Mouse (Mus musculus): ENCODE data around the gene Cwc25. TPM values are rescaled to one million over a fixed set of nuclear protein-coding genes. Genes with fewer than 3 reads are reported as not detected.
A peak's percentile ranks its signal among the peaks of the same experiment; 100 is the strongest.
"Not testable (repeated sequence)": the region's sequence is repeated elsewhere in the genome, so short reads cannot be mapped to it uniquely, and the experiment has no call there.

The Cwc25 gene
- polyA plus RNA-seq, 1 experiment from 2014 or later, result 13.2 TPM

DNA sequence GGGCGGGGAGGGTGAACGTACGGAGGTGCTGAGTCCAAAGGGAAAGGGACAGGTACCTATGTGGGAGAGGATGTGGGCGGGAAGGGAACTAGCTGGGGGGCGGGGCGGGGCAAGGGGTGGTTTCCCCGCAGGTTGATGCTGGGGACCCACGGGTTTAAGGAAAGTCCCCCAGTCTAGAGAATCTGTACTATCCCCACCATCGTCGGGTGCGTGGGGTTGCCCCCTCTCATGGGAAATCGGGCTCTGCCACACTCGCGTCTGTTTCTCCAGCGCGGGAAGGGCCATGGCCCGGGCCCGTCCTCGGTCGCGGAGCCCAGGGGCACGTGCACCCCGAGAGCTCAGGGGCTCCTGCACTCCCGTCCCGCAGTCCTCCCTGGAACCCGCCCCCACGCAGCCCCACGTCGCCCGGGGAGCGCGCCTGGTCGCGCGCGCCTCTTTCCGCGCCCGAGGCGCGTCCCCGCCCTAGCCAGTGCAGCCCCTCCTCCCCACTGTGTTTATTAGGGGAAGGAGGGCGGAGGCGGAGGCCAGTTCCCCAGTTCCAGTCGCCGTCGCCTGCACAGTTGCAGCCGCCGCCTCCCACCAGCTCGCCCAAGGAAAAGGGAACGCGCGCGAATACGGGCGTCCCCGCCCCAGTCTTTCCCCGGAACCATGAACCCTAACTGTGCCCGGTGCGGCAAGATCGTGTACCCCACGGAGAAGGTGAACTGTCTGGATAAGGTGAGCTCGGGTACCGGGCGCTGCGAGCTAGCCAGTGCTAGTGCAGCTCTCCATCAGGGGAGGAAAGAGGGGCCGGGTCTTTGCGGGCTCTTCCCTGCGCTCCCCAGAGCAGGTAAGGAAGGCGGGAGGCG, 33.0 kb upstream of the Cwc25 start:
- peaks cover 23% of the 10 kb centered on the region for H3K4me1 ChIP-seq (ENCODE audit: insufficient read depth, low read depth, low read length)
- under 1% methylated on average over 59 of the region's 71 CpGs for WGBS
- H3K9ac ChIP-seq (replicated peaks; ENCODE audit: low read depth), result peak overlapping the region; percentile 74
- H3K36me3 ChIP-seq (ENCODE audit: insufficient read depth, low read length), result no peaks in the 10 kb centered on the region
- H3K27ac ChIP-seq (ENCODE audit: low read length), result peak overlapping the region; percentile 88
- ATAC-seq (peak; percentile 84), DNase-seq (ENCODE audit: low spot score) (peak; percentile 89)
- H3K9me3 ChIP-seq (ENCODE audit: low read length), result no peaks in the 10 kb centered on the region
- H3K27me3 ChIP-seq (replicated peaks; ENCODE audit: insufficient read depth, low read length), result no peaks in the 10 kb centered on the region
- peak overlapping the region; percentile 73 for H3K4me3 ChIP-seq (ENCODE audit: low read depth, low read length)
- TF ChIP-seq CTCF (IDR thresholded peaks at IDR 0.05), result no peak
- no peak for TF ChIP-seq EP300 (IDR thresholded peaks at IDR 0.05)
- H3K4me2 ChIP-seq (replicated peaks; ENCODE audit: low read depth, low read length), result peak overlapping the region; percentile 78

DNA sequence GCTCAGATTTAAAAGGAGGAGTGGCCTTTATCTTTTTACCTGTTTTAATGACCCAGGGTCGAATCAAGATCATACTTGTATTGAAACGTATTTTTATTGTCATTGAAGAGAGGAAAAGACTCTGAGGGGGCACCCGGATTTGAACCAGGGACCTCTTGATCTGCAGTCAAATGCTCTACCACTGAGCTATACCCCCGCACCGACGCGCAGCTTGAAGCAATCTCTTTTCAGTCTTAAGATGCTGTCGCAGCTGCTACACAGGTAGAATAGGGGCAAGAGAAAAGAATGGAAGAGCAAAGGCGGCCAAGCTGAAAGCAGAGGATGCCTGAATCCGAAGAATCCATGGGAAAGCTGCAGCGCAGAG, 32.4 kb upstream of the Cwc25 start, which contains the start of gene Lasp1:
Lasp1 (plus strand) TSS at position 219 of the 364 bp plus-strand sequence.
- WGBS, result under 1% methylated on average over 11 of the region's 11 CpGs
- peak; percentile 27 for ATAC-seq
- TF ChIP-seq EP300 (IDR thresholded peaks at IDR 0.05) (no peak), CTCF (IDR thresholded peaks at IDR 0.05) (no peak)
- Histone ChIP-seq H3K4me3 (ENCODE audit: low read depth, low read length) (peak within 1 kb of the TSS; percentile 73), H3K9ac (replicated peaks; ENCODE audit: low read depth) (peak within 1 kb of the TSS; percentile 74), H3K36me3 (ENCODE audit: insufficient read depth, low read length) (no peaks in the 10 kb centered on the region), H3K9me3 (ENCODE audit: low read length) (no peaks in the 10 kb centered on the region), H3K4me2 (replicated peaks; ENCODE audit: low read depth, low read length) (peak within 1 kb of the TSS; percentile 78), H3K27me3 (replicated peaks; ENCODE audit: insufficient read depth, low read length) (no peaks in the 10 kb centered on the region), H3K4me1 (ENCODE audit: insufficient read depth, low read depth, low read length) (peaks cover 16% of the 10 kb centered on the region), H3K27ac (ENCODE audit: low read length) (peak within 1 kb of the TSS; percentile 88)
- DNase-seq (ENCODE audit: low spot score), result peak; percentile 77

DNA sequence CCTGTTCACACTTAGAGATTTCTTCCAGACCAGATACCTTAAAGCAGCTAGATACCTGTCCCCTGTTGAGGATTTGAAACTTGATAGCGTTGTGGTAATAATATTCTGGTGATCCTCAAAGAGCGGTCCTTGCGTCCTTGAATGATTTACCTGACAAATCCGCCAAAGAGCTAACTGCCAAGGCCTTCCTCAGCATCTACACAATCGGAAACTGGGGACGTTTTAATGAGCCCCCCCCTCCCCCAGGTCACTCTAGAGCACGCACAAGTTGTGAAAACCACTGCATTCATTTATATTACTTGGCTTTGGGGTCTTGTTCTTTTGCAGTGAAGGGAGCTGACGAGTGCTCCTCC, 31.7 kb upstream of the Cwc25 start:
- Histone ChIP-seq H3K9ac (replicated peaks; ENCODE audit: low read depth) (no peak overlapping the region), H3K9me3 (ENCODE audit: low read length) (no peaks in the 10 kb centered on the region), H3K4me3 (ENCODE audit: low read depth, low read length) (no peak overlapping the region), H3K4me2 (replicated peaks; ENCODE audit: low read depth, low read length) (no peak overlapping the region; the same call in 1 of the 2 replicates), H3K36me3 (ENCODE audit: insufficient read depth, low read length) (no peaks in the 10 kb centered on the region), H3K27me3 (replicated peaks; ENCODE audit: insufficient read depth, low read length) (no peaks in the 10 kb centered on the region), H3K4me1 (ENCODE audit: insufficient read depth, low read depth, low read length) (peaks cover 14% of the 10 kb centered on the region), H3K27ac (ENCODE audit: low read length) (no peak overlapping the region)
- no peak for DNase-seq (ENCODE audit: low spot score)
- no peak for ATAC-seq
- 55% methylated on average over 8 of the region's 8 CpGs for WGBS
- TF ChIP-seq EP300 (IDR thresholded peaks at IDR 0.05), result no peak
- TF ChIP-seq CTCF (IDR thresholded peaks at IDR 0.05), result no peak

DNA sequence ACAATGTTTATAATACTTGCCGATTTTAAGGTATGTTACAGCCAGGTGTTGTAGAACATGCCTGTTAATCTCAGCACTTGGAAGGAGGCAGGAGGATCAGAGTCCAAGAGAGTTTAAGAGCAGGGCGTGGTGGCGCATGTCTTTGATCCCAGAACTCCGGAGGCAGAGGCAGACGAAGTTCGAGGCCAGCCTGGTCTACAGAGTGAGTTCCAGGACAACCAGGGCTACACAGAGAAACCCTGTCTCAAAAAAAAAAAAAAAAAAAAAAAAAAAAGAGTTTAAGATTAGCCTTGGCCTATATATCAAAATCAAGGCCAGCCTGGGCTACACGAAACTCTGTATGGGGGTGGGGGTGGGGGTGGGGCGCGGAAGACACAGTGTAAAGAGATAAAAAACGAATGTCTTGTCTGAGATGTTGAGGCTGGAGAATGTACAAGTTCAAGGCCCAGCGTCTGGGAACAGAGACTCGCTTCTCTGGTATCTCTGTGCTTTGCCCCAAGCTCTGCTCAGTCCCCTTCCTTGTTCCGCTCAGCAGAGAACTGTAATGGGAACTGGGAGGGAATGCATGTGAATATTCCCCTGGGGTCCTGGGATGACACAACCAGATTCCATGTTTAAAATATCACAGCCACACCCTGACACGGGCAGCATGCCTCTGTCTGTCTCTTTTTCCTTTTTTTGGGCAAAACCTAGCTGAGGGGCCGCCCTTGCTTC, 31.2 kb upstream of the Cwc25 start:
- ATAC-seq, result no peak
- WGBS, result 61% methylated on average over 15 of the region's 15 CpGs
- TF ChIP-seq EP300 (IDR thresholded peaks at IDR 0.05), result no peak
- TF ChIP-seq CTCF (IDR thresholded peaks at IDR 0.05), result no peak

DNA sequence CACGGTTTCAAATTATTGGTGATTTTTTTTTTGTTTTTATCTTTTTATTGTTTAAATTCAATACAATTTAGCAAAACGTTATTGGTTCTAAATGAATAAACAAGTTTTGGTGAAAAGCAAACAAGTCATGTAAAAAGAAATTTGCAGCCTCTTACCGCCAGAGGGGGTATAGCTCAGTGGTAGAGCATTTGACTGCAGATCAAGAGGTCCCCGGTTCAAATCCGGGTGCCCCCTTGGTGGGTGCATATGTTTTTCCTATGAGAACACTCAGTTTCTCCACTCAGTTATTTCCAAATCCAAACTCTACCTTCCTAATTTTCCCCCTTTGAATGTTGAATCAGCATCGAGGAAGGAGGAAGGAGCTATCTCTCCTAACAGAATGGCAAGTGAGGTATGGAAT, 30.6 kb upstream of the Cwc25 start:
- no peak overlapping the region for H3K4me2 ChIP-seq (replicated peaks; ENCODE audit: low read depth, low read length)
- peaks cover 11% of the 10 kb centered on the region for H3K4me1 ChIP-seq (ENCODE audit: insufficient read depth, low read depth, low read length)
- H3K9ac ChIP-seq (replicated peaks; ENCODE audit: low read depth), result no peak overlapping the region
- ATAC-seq, result no peak
- H3K36me3 ChIP-seq (ENCODE audit: insufficient read depth, low read length), result no peaks in the 10 kb centered on the region
- no peaks in the 10 kb centered on the region for H3K9me3 ChIP-seq (ENCODE audit: low read length)
- DNase-seq (ENCODE audit: low spot score), result peak; percentile 71
- no peak overlapping the region for H3K4me3 ChIP-seq (ENCODE audit: low read depth, low read length)
- TF ChIP-seq EP300 (IDR thresholded peaks at IDR 0.05) (no peak), CTCF (IDR thresholded peaks at IDR 0.05) (peak; percentile 58)
- H3K27me3 ChIP-seq (replicated peaks; ENCODE audit: insufficient read depth, low read length), result no peaks in the 10 kb centered on the region
- H3K27ac ChIP-seq (ENCODE audit: low read length), result no peak overlapping the region
- WGBS, result 5% methylated on average over 6 of the region's 6 CpGs

More for the DNA sequence above, 31.2 kb upstream of the Cwc25 start:
- no peaks in the 10 kb centered on the region for H3K9me3 ChIP-seq (ENCODE audit: low read length)
- DNase-seq (ENCODE audit: low spot score), result no peak
- no peak overlapping the region for H3K27ac ChIP-seq (ENCODE audit: low read length)
- H3K36me3 ChIP-seq (ENCODE audit: insufficient read depth, low read length), result no peaks in the 10 kb centered on the region
- H3K4me2 ChIP-seq (replicated peaks; ENCODE audit: low read depth, low read length), result no peak overlapping the region
- H3K4me1 ChIP-seq (ENCODE audit: insufficient read depth, low read depth, low read length), result peaks cover 14% of the 10 kb centered on the region
- no peak overlapping the region for H3K9ac ChIP-seq (replicated peaks; ENCODE audit: low read depth)
- H3K4me3 ChIP-seq (ENCODE audit: low read depth, low read length), result no peak overlapping the region
- no peaks in the 10 kb centered on the region for H3K27me3 ChIP-seq (replicated peaks; ENCODE audit: insufficient read depth, low read length)

GRCm38 (mm10) chr11:97793165-97793564, 26.8 kb upstream of the Cwc25 start:
- WGBS, result 3% methylated on average over 2 of the region's 2 CpGs
- no peaks in the 10 kb centered on the region for H3K9me3 ChIP-seq (ENCODE audit: low read length)
- H3K9ac ChIP-seq (replicated peaks; ENCODE audit: low read depth), result no peak overlapping the region
- H3K27ac ChIP-seq (ENCODE audit: low read length), result no peak overlapping the region
- no peaks in the 10 kb centered on the region for H3K36me3 ChIP-seq (ENCODE audit: insufficient read depth, low read length)
- H3K27me3 ChIP-seq (replicated peaks; ENCODE audit: insufficient read depth, low read length), result no peaks in the 10 kb centered on the region
- no peak overlapping the region for H3K4me2 ChIP-seq (replicated peaks; ENCODE audit: low read depth, low read length)
- no peak overlapping the region for H3K4me3 ChIP-seq (ENCODE audit: low read depth, low read length)
- peak; percentile 69 for DNase-seq (ENCODE audit: low spot score)
- peak; percentile 79 for TF ChIP-seq CTCF (IDR thresholded peaks at IDR 0.05)
- no peak for TF ChIP-seq EP300 (IDR thresholded peaks at IDR 0.05)
- no peaks in the 10 kb centered on the region for H3K4me1 ChIP-seq (ENCODE audit: insufficient read depth, low read depth, low read length)
- ATAC-seq, result no peak

GRCm38 (mm10) chr11:97790778-97791438, 24.6 kb upstream of the Cwc25 start:
- H3K9me3 ChIP-seq (ENCODE audit: low read length); ATAC-seq; H3K27ac ChIP-seq (ENCODE audit: low read length); H3K36me3 ChIP-seq (ENCODE audit: insufficient read depth, low read length); H3K4me3 ChIP-seq (ENCODE audit: low read depth, low read length); H3K4me1 ChIP-seq (ENCODE audit: insufficient read depth, low read depth, low read length); H3K27me3 ChIP-seq (replicated peaks; ENCODE audit: insufficient read depth, low read length); H3K9ac ChIP-seq (replicated peaks; ENCODE audit: low read depth); H3K4me2 ChIP-seq (replicated peaks; ENCODE audit: low read depth, low read length); DNase-seq (ENCODE audit: low spot score): not testable (repeated sequence)
- 61% methylated on average over 2 of the region's 2 CpGs for WGBS
